Mouse (Mus musculus): ENCODE measurements around the gene Kat7. TPM values are rescaled to one million over a fixed set of nuclear protein-coding genes. Genes with fewer than 3 reads are reported as not detected.

Gene Kat7
- polyA plus RNA-seq (2014; fragmentation: Nextera tagmentation; extraction: Ambion mirVana), result 55.5 and 80.1 TPM in 2 replicates

DNA sequence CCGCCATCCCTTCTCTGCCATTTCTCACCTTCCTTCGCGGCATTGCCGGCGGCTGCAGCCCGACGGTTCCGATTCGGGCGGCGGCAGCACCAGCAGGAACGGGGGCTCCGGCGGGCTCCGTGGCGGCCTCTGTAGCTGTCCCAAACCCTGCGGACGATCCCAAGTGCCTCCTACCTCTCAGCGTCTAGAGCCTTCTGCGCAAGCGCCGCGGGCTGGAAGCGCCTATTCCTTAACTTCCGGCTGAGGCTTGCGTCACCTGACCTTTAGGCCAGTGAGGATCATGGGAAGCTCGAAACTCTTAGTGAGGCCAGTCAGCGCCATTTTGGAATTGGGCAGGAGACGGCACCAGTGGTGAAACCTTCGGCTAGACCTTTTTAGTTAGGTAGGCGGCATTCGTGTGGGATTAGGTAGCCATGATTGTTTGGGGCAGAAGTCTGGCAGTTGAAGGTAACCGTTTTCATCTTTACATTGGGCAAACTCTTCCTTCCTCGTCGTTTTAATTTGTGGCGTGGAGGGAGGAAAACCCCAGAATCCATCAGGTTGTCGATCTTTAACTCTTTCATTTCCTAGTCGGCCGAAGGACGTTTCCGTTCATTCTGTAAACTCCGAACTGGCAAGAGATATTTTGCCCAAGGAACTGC, at the start of gene Kat7:
TSS of gene Kat7 (minus strand) at position 240 of the 641 bp plus-strand sequence.
- Histone ChIP-seq H3K4me1 (ENCODE audit: control insufficient read depth, insufficient read depth, low read length) (peaks cover 16% of the 10 kb centered on the region), H3K36me3 (ENCODE audit: control insufficient read depth, insufficient read depth, low read length) (peaks cover 12% of the 10 kb centered on the region), H3K9me3 (ENCODE audit: control insufficient read depth, low read length) (no peaks in the 10 kb centered on the region), H3K27ac (ENCODE audit: low read depth, low read length) (peak within 1 kb of the TSS; percentile 99), H3K4me2 (replicated peaks; ENCODE audit: low read depth, low read length) (peak within 1 kb of the TSS; percentile 90), H3K4me3 (ENCODE audit: low read length) (peak within 1 kb of the TSS; percentile 97), H3K9ac (ENCODE audit: low read depth, low read length) (peak within 1 kb of the TSS; percentile 97), H3K27me3 (ENCODE audit: control insufficient read depth, insufficient read depth, low read length) (no peaks in the 10 kb centered on the region)
- WGBS, result 0% methylated on average over 42 of the region's 42 CpGs
- ATAC-seq (ENCODE audit: low FRiP score, low TSS enrichment), result peak; percentile 95

DNA sequence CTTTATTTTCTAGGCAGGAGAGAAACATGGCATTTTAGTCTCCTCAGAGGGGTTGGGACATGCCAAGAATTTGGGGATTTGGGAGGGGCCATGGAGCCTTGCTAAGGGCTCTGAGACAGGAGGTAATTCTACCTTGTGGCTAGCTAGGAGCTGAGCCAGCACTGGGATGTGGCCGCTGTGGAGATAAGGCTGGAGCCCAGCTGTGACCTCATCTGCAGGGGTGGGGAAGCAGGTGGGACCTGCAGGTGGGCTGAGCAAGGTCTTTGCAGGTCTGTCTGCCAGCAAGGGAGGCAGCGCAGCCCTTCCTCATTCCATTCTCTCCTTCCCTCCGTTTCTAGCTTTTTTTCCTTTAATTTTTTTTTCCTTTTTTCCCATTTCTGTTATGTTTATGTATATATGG, 48.2 kb upstream of the Kat7 start:
- Histone ChIP-seq H3K27me3 (ENCODE audit: control insufficient read depth, insufficient read depth, low read length) (no peaks in the 10 kb centered on the region), H3K4me2 (replicated peaks; ENCODE audit: low read depth, low read length) (no peak overlapping the region), H3K4me3 (ENCODE audit: low read length) (no peak overlapping the region), H3K36me3 (ENCODE audit: control insufficient read depth, insufficient read depth, low read length) (no peaks in the 10 kb centered on the region), H3K27ac (ENCODE audit: low read depth, low read length) (no peak overlapping the region), H3K9me3 (ENCODE audit: control insufficient read depth, low read length) (no peaks in the 10 kb centered on the region), H3K9ac (ENCODE audit: low read depth, low read length) (no peak overlapping the region), H3K4me1 (ENCODE audit: control insufficient read depth, insufficient read depth, low read length) (peaks cover 2% of the 10 kb centered on the region; the same call in 1 of the 2 replicates)
- no peak for ATAC-seq (ENCODE audit: low FRiP score, low TSS enrichment)
- 50% methylated on average over 3 of the region's 3 CpGs for WGBS

DNA sequence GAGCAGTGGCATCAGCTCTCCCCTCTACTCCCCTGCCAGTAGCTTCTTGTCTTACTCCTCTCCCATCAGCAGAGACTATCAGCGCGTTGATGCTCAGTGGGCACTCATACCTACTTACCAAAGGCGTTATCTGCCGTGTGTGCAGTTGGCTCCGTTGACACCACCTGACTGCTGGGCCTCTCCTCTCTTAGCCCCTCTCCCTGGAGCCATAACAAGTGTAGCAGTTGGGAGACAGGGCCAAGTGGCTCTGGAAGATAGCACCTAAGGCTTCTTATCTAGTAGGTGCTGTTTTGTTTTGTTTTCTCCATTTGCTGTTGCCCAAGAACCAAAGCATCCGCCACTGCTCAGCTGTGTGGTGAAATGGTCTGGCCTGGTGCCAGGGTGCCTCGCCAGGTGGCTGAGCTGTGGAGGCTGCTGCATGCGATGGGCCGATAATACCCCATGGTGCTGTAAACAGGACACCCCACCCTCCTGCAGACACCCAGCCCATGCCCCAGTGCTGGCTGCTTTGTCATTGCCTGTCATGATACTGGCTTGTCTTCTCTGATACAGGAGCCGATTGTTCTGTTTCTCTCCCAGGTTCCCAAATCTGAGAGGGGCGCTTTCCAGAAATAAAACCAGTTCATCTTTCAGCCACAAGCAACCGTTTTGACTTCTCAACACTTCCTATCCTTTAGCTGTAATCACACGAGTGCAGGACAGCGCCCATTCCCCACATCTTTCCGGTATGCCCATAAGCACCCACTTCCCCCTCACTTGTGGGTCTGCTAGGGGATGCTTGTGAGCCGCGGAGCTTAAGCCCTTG, 46.6 kb upstream of the Kat7 start:
- Histone ChIP-seq H3K4me3 (ENCODE audit: low read length) (no peak overlapping the region), H3K4me2 (replicated peaks; ENCODE audit: low read depth, low read length) (no peak overlapping the region), H3K9ac (ENCODE audit: low read depth, low read length) (no peak overlapping the region), H3K36me3 (ENCODE audit: control insufficient read depth, insufficient read depth, low read length) (no peaks in the 10 kb centered on the region), H3K4me1 (ENCODE audit: control insufficient read depth, insufficient read depth, low read length) (peaks cover 2% of the 10 kb centered on the region; the same call in 1 of the 2 replicates), H3K9me3 (ENCODE audit: control insufficient read depth, low read length) (no peaks in the 10 kb centered on the region), H3K27ac (ENCODE audit: low read depth, low read length) (no peak overlapping the region), H3K27me3 (ENCODE audit: control insufficient read depth, insufficient read depth, low read length) (no peaks in the 10 kb centered on the region)
- WGBS, result 82% methylated on average over 17 of the region's 17 CpGs
- no peak for ATAC-seq (ENCODE audit: low FRiP score, low TSS enrichment)

DNA sequence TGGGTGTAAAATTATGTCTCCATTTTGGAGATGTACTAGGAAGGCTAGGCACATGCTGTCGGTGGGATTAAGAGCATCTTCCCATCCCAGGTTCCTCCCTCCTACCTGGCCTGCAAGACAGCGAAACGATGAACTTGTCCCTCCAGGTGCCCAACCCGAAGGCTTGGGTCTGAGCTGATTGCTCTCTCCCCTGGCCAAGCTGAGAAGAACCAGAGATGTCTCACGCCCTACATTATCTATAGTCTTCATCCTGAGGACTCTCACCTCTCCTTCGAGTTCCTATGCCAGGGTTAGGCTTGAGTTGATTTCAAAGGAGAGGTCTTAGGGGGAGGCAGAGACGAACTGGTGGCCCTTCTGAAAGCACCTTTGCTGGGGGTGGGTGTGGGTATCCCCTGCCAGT, 46.0 kb upstream of the Kat7 start:
- ATAC-seq (ENCODE audit: low FRiP score, low TSS enrichment), result no peak
- Histone ChIP-seq H3K4me2 (replicated peaks; ENCODE audit: low read depth, low read length) (no peak overlapping the region), H3K36me3 (ENCODE audit: control insufficient read depth, insufficient read depth, low read length) (no peaks in the 10 kb centered on the region), H3K27me3 (ENCODE audit: control insufficient read depth, insufficient read depth, low read length) (no peaks in the 10 kb centered on the region), H3K4me1 (ENCODE audit: control insufficient read depth, insufficient read depth, low read length) (peaks cover 2% of the 10 kb centered on the region; the same call in 1 of the 2 replicates), H3K9ac (ENCODE audit: low read depth, low read length) (no peak overlapping the region), H3K4me3 (ENCODE audit: low read length) (no peak overlapping the region), H3K27ac (ENCODE audit: low read depth, low read length) (no peak overlapping the region), H3K9me3 (ENCODE audit: control insufficient read depth, low read length) (no peaks in the 10 kb centered on the region)
- 89% methylated on average over 7 of the region's 7 CpGs for WGBS

DNA sequence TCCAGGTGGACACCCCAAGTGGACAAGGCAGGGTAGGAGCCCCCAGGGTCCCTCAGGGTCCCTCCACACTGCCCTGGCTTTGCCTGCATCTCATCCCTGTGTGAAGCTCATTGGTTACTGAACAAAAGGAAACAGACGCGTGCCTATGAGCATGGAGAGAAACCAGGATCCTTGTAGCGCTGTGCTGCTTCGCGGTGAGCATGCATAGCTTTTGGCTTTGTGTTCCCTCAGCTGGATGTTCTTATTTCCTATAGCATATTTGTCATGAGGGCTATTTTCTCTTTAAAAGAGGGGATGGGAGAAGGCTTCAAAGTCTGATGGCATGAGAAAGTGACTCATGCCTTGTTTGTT, 45.6 kb upstream of the Kat7 start:
- no peak overlapping the region for H3K27ac ChIP-seq (ENCODE audit: low read depth, low read length)
- no peaks in the 10 kb centered on the region for H3K36me3 ChIP-seq (ENCODE audit: control insufficient read depth, insufficient read depth, low read length)
- no peak overlapping the region for H3K4me2 ChIP-seq (replicated peaks; ENCODE audit: low read depth, low read length)
- no peak overlapping the region for H3K9ac ChIP-seq (ENCODE audit: low read depth, low read length)
- no peaks in the 10 kb centered on the region for H3K27me3 ChIP-seq (ENCODE audit: control insufficient read depth, insufficient read depth, low read length)
- no peak overlapping the region for H3K4me3 ChIP-seq (ENCODE audit: low read length)
- 94% methylated on average over 5 of the region's 5 CpGs for WGBS
- peaks cover 2% of the 10 kb centered on the region; the same call in 1 of the 2 replicates for H3K4me1 ChIP-seq (ENCODE audit: control insufficient read depth, insufficient read depth, low read length)
- H3K9me3 ChIP-seq (ENCODE audit: control insufficient read depth, low read length), result no peaks in the 10 kb centered on the region
- ATAC-seq (ENCODE audit: low FRiP score, low TSS enrichment), result no peak

DNA sequence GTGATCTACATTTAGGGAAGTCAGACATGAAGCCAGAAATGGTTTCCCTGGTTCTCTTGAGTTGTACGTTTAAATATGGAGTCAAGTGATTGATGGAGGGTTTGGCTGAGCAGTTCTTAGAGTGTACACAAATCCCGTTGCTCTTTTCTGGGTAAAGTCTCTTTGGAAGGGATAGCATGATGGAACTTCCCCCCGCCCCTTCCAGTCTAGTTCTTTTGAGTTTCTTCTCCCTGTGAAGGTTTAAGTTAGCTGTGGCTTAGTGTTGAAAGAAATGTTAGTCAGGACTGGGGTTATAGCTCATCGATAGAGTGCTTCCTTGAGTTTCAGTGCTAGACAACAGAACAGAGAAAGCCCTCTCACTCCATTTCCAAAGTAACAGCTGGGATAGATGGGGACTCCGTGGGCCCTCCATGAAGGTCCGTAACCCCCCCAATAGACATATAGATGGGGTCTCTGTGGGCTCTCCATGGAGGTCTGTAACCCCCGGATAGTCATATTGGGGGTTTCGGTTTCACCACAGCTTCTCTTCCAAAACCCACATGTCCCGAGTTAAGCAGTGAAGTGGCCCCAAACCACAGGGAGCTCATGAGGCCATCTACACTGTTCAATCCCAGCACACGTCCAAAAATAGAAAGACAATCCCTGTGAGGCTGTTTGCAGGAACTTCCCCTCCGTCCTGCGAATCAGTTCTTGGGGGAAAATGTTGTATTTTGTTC, 45.1 kb upstream of the Kat7 start:
- no peak for ATAC-seq (ENCODE audit: low FRiP score, low TSS enrichment)
- H3K4me2 ChIP-seq (replicated peaks; ENCODE audit: low read depth, low read length), result no peak overlapping the region
- WGBS, result 86% methylated on average over 12 of the region's 12 CpGs
- no peaks in the 10 kb centered on the region for H3K27me3 ChIP-seq (ENCODE audit: control insufficient read depth, insufficient read depth, low read length)
- no peak overlapping the region for H3K4me3 ChIP-seq (ENCODE audit: low read length)
- H3K36me3 ChIP-seq (ENCODE audit: control insufficient read depth, insufficient read depth, low read length), result no peaks in the 10 kb centered on the region
- no peak overlapping the region for H3K9ac ChIP-seq (ENCODE audit: low read depth, low read length)
- no peaks in the 10 kb centered on the region for H3K9me3 ChIP-seq (ENCODE audit: control insufficient read depth, low read length)
- no peak overlapping the region for H3K27ac ChIP-seq (ENCODE audit: low read depth, low read length)
- peaks cover 2% of the 10 kb centered on the region; the same call in 1 of the 2 replicates for H3K4me1 ChIP-seq (ENCODE audit: control insufficient read depth, insufficient read depth, low read length)

DNA sequence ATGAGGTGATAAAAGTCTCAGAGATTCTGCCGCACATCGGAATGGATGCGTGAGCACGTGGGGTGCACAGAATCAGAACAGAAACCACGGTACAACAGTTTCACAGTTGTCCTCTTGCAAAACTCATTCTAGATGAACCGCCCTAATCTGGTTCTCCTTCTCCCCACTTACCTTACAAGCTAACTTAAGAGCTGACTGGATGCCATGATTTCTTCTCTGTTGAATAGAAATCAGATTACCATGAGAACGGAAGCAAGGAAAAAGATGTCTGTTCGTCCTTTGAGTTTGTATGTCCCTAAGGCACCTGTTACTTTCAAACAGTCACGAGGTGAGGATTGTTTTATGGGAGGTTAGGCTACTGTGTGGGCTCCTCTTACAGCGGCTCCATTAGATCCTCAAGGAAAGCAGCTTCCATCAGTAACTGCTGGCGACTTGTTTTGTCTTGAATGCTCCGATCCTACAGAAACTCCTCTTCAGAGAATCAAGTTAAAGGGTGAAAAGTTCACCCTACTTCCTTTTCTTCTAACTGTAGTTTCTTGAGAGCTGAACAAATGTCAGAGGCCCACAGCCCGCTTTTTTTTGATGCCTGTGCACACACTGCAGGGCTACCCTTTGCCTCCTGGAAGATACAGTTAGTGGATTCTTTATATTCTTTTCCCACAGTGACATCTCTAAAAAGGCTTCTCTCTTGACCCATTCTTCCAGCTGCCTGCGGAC, 44.3 kb upstream of the Kat7 start:
- Histone ChIP-seq H3K9ac (ENCODE audit: low read depth, low read length) (no peak overlapping the region), H3K4me1 (ENCODE audit: control insufficient read depth, insufficient read depth, low read length) (peaks cover 2% of the 10 kb centered on the region; the same call in 1 of the 2 replicates), H3K9me3 (ENCODE audit: control insufficient read depth, low read length) (no peaks in the 10 kb centered on the region), H3K27ac (ENCODE audit: low read depth, low read length) (no peak overlapping the region), H3K4me3 (ENCODE audit: low read length) (no peak overlapping the region), H3K27me3 (ENCODE audit: control insufficient read depth, insufficient read depth, low read length) (no peaks in the 10 kb centered on the region), H3K4me2 (replicated peaks; ENCODE audit: low read depth, low read length) (no peak overlapping the region), H3K36me3 (ENCODE audit: control insufficient read depth, insufficient read depth, low read length) (no peaks in the 10 kb centered on the region)
- ATAC-seq (ENCODE audit: low FRiP score, low TSS enrichment), result no peak
- WGBS, result 72% methylated on average over 14 of the region's 14 CpGs

DNA sequence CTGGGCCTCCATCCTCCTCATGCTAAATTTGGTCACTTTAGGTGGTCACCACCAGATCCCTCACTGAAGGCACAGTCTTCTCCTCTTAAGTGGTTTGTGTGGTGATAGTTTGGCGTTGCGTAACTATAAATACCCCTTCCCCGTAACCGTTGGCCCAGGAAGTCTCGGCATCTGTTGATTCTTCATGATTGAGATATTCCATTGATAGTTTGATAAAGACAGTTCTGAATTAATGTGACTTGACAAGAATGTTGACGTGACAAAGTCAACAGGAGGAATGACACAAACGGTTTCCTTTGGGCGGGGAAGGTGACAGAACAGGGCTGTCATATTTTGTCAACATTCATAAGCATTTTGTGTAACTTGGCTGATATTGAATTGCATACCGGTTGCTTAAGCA, 43.2 kb upstream of the Kat7 start:
- Histone ChIP-seq H3K9ac (ENCODE audit: low read depth, low read length) (no peak overlapping the region), H3K9me3 (ENCODE audit: control insufficient read depth, low read length) (no peaks in the 10 kb centered on the region), H3K36me3 (ENCODE audit: control insufficient read depth, insufficient read depth, low read length) (peaks cover 2% of the 10 kb centered on the region; the same call in 1 of the 2 replicates), H3K4me3 (ENCODE audit: low read length) (no peak overlapping the region), H3K27ac (ENCODE audit: low read depth, low read length) (no peak overlapping the region), H3K27me3 (ENCODE audit: control insufficient read depth, insufficient read depth, low read length) (no peaks in the 10 kb centered on the region), H3K4me1 (ENCODE audit: control insufficient read depth, insufficient read depth, low read length) (peaks cover 2% of the 10 kb centered on the region; the same call in 1 of the 2 replicates), H3K4me2 (replicated peaks; ENCODE audit: low read depth, low read length) (no peak overlapping the region)
- WGBS, result 92% methylated on average over 9 of the region's 9 CpGs
- no peak for ATAC-seq (ENCODE audit: low FRiP score, low TSS enrichment)

All from kidney, embryonic 14.5 days (tissue).